Mouse (Mus musculus): ENCODE results near the gene Fgfr2.

Gene Fgfr2

DNA sequence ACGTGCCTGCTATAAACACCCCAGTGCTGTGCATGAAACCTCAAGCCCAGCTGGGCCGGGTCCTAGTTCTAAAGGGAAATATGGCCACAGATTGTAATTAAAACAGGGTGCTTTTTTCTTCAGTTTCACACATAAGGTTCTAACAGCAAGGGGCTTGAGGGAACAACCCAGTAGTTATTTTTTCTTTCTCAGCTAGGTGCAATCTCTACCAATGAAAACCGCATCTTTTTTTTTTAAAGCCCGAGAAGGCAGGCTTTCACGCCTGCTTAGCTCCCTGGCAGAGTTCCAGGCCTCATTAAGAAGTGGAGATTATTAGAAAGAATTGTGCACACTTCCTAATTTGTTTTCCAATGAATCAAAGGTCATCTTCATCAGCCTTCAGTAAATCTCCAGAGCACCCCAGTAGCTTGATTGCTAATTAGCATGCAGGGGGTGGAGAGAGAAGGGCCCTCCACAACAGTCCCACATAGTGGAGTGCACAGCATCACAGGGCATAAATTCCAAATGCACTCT is 939.2 kb downstream of the Fgfr2 start:
- no peak for DNase-seq (ENCODE audit: low spot score in 2 of 2)

DNA sequence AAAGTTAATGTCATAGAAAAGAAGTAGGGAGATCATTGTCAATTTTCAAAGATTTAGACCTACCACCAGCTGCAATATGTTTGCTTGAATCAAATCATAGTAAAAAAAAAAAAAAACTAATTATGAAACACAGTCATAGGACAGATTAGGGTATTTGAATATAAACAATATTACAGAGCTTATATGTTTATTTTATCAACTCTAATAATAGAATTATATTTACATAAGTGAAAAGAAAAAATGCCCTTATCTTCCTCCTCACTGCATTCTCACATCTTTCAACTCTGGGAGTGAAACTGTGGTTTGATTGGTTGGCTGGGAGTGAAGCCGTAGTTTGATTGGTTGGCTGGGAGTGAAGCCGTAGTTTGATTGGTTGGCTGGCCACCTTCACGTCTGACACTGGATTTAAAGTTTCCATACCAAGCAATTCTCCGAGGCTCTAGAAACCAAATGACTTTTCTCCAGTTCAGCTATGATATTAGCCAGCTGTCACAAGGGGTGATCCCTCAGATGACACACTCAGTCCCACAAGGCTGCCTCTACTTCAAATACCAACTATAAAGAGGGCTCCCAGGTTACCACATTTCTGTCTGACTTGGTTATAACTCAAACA is 941.5 kb downstream of the Fgfr2 start:
- no peak for DNase-seq (ENCODE audit: low spot score in 2 of 2)

DNA sequence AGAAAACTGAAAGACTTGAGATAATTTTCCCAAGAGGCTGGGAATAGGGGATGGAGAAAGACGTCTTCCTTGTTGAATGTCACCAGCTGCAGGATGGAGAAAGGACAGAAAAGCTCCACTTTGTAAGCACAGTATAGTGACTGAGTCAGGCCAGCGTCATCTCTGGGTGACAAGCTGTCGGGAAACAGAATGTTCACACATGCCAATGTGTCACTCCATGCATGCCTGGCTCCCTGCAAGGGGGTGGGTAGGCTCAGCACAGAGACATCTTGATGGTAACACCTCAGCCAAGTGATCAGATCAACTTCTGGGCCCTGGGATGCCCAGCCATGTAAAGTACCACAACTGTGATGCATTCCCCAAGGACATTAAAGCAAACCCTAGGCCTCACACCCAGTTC is 942.1 kb downstream of the Fgfr2 start:
- no peak for DNase-seq (ENCODE audit: low spot score in 2 of 2)

DNA sequence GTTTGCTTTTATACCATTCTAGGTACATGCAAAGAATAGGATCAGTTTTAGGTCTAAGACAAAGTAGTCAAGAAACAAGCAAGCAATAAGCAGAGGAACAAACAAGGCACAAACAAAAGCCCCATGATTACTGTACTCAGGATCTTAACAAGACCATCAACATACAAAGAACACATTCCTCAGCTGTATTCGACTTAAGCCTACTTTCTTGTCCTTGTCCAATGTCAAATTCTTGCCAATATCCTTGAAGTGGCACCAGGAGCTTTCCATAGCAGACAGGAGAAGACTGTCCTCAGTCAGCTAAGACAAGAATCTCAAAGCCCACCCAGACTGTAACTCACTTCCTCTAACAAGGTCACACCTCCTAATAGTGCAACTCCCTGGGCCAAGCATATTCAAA is 944.1 kb downstream of the Fgfr2 start:
- DNase-seq (ENCODE audit: low spot score in 2 of 2): no peak

DNA sequence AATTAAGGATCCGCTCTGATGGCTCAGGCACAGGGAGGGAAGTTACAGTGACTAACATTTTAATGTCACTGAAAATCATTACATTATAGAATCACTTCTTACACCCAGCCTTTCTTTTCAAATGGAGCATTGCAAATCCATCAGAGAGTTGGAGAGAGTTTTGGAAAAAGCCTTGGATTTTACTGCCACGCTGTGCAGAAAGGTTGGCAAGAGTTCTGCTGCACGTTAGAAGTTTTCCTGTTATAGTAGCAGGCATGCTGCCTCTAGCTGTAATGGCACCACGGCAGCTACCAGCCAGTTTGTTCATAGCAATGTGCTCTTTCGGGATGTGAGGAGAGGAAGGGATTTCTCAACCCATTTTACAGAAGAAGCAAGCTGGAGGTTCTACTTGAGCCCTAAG is 948.4 kb downstream of the Fgfr2 start:
- DNase-seq (ENCODE audit: low spot score in 2 of 2): no peak

DNA sequence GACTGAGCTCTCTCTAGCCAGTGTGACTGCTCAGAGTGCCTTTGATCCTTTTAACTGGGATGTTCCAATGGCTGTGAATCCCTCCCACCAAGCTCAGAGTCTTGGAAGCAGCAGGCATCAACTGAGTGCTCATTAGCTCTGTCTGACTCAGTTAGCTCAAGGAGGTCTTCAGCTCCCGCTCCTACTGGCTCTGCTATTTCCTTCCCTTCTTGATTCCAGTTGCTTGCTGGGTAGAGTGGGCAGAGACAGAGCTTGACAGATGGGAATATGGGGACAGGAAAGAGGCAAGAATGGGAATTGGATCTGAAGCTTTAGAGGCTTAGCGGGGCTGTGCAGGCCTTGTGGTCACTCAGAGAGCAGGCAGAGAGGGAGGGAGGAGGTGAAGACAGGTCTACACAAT is 948.9 kb downstream of the Fgfr2 start:
- DNase-seq (ENCODE audit: low spot score in 2 of 2): no peak

DNA sequence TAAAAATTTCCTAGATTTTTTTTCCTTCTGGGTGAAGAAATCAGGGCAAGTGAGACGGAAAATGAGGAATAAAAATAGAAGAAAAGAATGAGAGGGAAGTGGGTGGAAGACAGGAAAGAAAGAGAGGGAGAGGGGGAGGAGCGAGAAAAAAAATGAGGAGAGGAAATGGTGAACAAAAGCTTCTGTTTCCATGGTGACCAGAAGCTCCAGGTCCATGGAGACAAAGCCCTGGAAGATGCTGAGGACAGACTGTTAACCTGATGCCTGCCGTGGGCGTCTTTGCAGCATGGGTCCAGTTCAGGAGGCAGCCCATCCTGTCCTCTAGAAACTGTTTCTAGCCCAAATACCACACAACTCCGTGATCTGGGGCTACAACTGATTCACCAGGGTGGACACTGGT is 950.9 kb downstream of the Fgfr2 start:
- DNase-seq (ENCODE audit: low spot score in 2 of 2): no peak

DNA sequence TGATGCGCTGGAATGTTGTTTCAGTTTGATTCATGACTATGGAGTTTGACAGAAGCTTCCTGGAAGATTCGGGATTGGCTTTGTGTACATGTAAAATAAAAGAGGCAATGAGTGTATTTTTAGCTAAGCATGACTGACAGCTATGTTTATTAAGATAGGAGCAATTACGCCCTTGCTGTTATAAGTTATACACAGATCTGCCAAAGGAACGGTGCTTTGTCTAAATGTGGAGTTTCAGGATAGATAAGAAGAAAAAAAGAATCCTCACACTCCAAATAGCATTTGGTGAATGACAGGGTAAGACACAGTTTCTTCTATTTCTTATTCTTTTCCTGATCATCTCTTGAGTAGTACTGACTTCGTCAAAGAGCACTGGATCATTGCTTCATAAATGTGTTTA is 951.4 kb downstream of the Fgfr2 start:
- no peak for DNase-seq (ENCODE audit: low spot score in 2 of 2)

DNA sequence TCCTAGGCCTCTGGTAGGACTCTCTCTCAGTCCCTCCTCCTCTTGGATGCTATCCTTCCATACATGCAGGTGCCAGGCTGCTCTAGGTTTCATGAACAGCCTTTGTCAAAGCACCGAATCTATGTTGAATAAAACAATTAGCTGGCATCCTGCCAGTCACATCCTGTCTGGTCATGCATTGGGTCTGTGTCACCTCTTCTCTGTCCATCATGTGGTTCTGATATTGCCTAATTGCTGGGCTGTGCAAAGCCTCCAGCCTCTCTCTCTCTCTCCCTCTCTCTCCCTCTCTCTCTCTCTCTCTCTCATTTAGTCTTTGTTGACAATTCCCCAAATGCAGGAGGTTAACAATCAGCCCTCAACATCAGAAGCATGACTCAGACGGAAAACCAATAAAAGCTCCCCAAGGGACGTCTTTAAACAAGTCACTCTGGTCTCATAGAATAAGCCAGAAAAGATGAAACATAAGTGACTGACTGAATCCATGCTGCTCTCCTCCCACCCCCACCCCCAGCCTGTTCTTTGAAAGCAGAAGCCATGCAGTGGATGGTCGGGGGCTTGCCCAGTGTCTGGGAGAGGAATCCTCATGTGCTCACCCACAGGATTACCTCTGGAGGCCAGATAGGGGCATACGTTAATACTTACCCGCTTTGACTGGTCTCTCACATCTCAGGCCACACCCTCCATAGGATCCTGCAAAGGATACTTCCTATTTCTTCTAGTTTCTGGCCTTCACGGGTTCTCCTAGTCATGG is 953.6 kb downstream of the Fgfr2 start:
- no peak for DNase-seq (ENCODE audit: low spot score in 2 of 2)

DNA sequence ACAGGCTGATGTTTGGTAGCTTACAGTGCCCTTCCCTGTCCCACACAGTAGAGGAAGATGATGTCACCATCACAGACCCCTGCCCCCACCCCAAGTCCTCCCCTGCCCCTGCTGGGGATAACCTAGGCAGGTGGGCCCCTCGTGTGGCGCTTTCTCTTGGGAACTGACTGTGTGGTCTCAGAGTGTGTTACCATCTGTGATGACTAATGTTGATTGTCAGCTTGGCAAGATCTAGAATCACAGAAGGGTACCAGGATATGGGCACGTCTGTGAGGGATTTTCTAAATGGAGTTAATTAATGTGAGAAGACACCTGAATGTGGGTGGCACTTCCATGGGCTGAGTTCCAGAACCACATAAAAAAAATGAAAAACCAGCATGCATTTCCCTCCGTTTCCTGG is 955.9 kb downstream of the Fgfr2 start:
- DNase-seq (ENCODE audit: low spot score in 2 of 2): no peak

DNA sequence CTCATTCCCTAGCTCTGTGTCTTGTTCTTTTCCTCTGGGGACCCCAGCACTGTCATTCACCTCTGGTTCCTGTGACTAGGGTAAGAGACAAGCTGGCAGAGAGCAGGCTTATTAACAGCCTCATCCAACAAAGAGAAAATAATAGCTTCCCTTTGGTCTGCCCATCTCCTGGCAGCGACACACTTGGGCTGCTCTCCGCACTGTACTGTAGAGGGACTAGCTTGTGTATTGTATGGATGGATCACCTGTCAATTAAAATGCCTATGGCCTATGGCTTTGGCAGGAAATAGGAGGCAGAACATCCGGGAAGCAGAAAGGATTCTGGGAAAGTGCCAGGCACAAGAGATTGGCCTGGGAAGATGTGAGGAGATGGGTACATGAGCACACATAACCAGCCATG is 960.9 kb downstream of the Fgfr2 start:
- DNase-seq (ENCODE audit: low spot score in 2 of 2): no peak

DNA sequence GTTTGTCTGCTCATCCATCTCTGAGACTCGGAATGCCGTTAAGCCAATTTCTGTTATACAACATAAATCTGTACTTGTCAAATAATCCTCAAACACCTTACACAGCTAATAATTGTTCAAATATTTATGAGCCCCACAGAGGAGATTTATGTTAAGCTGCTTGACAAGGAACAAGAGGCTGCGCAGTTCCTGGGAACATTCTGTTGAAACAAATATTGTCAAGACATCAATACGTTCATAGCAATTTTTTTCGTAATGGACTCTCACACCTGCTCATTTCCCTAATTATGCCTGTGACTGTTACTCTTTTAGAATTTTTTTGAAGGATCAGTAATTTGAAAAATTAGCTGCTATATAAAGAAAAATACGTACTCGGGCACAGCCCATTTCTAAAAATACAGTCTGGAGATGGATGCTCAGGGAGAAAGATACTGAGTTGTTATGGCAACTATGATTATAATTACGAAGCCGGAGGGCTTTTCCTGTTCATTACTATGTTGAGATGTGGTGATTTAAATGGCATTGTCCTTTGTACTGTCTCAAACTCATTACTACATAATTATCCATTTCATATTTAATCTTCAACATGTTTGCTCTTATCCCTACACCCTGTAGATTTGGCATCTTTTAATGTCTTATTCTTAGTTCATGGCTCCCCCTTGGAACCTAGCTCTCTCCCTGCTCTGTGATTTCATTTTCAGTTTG is 964.7 kb downstream of the Fgfr2 start:
- no peak for DNase-seq (ENCODE audit: low spot score in 2 of 2)

DNA sequence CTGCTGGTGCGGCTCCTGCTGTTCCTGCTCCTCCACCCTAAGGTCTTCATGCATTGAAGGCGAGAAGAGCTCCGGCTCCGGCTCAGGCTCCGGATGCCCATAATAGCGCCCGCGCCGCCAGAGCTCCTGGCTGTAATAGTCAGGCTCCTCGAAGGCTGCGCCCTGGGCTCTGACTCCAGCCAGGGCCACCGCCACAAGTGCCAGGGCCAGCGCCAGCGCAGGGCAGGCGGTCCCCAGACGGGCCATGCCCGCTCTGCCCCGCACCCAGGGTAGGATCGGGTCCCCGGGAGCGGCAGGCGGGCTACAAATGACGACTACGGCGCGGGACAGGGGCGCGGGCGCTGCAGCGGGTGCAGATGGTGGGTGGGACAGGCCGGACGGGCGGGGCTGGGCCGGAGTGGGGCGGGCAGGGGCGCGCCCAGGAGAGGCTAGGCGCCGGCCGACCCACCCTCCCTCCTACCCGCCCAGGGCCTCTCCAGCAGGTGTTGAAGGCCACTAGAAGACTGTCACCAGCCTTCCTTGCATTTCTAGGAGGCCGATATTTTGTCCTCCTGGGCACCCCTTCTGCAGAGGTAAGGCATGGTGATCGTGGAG is 968.7 kb downstream of the Fgfr2 start, which contains the start of gene Cpxm2:
Gene Cpxm2 (minus strand): TSS at position 372 of the 594 bp plus-strand sequence.
- no peak for DNase-seq (ENCODE audit: low spot score in 2 of 2)

DNA sequence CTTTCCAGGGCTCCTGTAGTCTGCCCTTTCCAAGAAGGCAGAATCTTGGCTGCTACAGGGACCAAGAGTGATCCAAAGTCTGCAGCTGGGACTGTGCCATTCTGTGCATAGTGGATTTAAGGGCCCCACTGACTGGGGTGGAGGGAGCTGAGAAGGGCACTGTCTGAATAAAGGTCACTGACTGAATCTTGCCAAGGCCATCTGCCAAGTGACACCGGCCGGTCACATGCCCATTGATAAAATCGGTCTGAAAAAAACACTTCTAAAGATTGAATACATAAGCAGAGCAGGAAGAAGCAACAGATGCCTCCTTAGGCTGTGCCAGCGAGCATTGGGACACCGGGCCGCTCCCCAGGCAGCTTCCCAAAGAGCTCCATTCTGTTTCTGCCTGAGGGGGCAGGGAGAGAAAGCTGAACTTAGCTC is 969.4 kb downstream of the Fgfr2 start:
- DNase-seq (ENCODE audit: low spot score in 2 of 2): no peak

DNA sequence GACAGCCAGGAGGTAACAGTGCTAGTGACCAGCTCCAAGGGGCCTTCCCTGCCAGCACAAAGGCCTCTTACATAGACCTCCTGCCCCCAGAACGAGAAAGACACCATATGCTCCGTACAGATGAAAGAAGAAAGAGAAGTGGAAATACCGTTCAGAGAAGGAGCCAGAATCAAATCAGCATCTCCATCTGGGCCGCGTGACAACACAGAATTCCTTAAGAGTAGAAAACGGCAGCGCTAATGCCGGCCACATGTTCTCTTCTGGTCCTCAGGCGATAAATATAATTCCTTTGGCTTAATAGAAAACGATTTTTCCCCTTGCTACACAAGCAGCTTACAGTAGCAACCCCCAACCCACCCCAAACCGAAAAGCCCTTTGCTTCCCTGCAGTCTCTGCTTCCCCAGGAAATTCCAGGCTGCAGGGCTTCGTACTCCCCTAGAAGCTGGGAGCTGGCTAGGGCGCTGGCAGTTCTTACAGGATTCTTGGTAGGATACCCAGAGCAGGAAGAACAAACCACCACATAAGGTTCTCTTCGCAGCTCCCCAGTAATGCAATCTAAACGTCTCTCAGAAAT is 977.8 kb downstream of the Fgfr2 start:
- no peak for DNase-seq (ENCODE audit: low spot score in 2 of 2)

DNA sequence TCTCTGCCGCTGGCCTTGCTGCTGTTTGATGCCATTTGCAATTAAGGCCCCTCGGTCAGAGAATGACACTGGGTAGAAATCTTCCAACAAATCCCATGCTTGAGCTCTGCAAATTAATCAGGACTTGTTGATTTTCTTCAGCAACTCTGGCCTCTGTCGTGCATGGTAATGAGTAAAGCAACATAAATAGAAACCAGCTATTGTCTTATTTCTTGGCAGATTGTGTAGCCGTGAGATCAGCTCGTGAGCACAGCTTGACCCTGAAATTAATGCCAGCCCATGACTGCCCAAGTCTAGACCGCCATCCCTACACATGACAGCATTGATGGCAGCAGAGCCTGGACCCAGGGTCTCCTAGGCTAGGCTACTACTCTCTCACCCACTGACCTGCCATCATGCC is 994.5 kb downstream of the Fgfr2 start:
- no peak for DNase-seq (ENCODE audit: low spot score in 2 of 2)

DNA sequence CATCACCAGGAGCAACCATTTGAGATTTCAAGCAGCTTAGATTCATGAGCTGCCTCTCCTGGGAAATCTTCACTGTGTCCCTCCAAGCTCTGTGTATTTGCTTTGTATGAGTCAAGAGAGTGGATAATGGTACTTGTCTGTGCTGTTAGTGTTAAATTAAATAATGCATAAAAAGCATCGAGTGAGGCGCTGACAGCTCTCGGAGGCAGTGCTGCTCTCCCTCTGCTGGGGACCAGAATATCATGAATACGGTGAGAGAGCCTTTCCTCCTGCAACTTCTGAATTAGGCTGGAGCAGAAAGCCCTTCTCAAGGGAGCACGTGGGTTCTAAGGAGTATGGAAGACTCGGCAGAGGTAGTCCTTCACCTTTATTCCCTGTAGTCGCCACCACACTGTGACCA is 998.2 kb downstream of the Fgfr2 start:
- DNase-seq (ENCODE audit: low spot score in 2 of 2): no peak

DNA sequence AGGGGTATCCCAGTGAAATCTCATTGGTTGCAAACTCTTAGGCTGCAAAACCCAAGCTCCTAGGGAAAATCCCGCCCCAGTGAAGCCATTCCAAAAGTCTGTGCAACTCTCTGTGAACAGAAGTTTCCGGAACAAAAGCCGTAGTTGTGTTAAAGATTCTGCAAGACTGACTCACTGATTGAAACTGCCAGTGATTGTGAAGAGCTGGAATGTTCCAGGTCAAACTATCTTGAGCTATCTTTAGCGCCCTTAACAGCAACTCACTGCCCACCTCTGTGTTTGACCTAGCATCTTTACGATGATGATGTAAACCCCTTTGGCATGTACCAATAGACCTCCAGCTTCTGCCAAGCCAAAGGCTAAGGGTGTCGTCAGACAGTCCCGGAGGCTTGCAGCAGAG is 999.9 kb downstream of the Fgfr2 start:
- DNase-seq (ENCODE audit: low spot score in 2 of 2): no peak

DNA sequence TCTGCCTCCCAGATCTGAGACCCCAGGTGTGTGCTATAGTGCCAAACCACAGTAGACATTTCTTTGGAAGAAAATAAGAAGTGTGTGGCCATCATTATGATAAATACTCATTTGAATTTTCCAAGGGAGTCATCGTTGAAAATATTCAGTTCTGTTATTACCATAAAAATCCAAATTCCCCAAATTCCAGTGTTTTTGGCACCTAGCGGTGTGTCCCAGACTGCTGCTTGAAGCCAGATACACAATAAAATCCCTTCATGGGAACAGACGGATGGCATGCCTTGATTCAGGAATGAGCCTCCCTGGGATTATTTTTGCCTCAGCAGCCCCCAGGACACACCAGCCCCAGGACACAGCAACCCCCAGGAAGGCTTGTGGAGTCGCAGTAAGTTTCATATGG is 1003.3 kb downstream of the Fgfr2 start:
- DNase-seq (ENCODE audit: low spot score in 2 of 2): no peak

DNA sequence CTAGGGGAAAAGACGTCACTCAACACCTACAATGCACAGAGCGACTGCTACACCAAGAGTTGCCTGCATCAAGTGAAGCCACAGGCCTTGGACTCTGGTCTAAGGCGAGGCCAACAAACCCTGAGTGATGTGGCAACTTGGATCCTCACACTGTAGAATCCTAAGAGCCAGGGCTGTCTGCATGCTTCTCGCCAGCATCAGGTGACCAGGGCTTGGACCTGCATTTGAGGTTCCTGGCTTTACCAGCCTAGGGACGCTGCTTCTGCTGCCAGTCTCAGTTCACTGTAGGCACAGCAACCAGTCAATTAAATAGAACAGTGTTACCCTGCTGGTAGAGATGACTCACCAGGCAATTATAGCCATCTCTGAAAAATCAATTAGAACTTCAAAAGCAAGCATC is 1011.4 kb downstream of the Fgfr2 start:
- DNase-seq (ENCODE audit: low spot score in 2 of 2): no peak

DNA sequence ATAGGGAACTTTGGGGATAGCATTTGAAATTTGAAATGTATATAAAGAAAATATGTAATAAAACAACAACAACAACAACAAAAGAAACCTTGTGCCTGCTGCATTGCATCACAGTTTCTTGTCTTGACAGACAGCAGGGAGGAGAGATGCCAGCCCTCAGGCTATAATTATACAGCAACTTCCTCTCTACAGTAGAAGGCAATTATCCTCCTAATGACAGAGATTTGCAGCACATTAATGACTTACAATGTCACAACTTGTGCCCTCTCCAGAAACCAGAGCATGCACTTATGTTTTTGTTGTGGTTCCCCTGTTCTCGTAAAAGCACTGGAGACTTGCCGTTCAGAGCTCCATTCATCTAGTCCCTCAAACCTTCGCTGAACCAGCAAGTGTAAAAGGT is 1012.8 kb downstream of the Fgfr2 start:
- DNase-seq (ENCODE audit: low spot score in 2 of 2): no peak

DNA sequence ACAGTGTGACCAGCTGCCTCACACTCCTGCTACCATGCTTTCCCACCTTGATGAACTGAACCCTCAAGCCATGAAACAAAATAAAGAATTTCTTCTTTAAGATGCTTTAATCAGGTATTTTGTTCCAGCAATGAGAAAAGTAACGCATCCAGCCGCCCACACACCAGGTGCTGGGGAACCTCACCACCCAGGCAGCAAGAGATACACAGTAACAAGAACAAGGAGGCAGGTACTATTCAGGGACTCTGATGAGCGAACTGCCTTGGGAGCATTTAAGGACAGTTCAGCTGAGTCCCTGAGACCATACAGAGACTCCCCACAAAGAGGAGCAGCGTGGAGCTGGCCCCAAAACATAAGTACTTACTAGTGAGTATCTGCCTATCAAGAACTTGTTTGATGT is 1016.3 kb downstream of the Fgfr2 start:
- DNase-seq (ENCODE audit: low spot score in 2 of 2): no peak
